Mouse (Mus musculus) cerebellum, adult (tissue): ENCODE results near the gene Golm1.

Experiments
- ATAC-seq: cut with Nextera tagmentation; 2 replicates; pipeline ENCODE4 v1.9.2; 2017; ENCODE audit warnings: mild to moderate bottlenecking, moderate library complexity, mixed read lengths; ENCODE audit not compliant: insufficient number of reproducible peaks, low FRiP score, low TSS enrichment

Gene Golm1

DNA sequence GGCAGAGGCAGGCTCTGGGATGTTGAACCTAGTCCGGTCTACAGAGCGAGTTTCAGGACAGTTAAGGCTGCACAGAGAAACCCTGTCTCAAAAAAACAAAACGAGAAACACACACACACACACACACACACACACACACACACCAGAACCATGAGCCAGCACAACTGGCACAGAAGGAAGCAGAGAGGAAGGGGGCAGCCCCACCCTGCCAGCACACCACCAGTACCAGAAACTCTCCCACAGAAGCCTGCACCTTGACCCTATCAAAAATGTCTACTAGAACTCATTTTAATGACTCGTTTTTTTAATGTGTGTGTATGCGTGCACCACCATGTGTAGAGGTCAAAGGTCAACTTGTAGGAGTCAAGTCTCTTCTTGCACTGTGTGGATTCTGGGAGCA, 25.8 kb downstream of the Golm1 start:
- no peak for ATAC-seq

DNA sequence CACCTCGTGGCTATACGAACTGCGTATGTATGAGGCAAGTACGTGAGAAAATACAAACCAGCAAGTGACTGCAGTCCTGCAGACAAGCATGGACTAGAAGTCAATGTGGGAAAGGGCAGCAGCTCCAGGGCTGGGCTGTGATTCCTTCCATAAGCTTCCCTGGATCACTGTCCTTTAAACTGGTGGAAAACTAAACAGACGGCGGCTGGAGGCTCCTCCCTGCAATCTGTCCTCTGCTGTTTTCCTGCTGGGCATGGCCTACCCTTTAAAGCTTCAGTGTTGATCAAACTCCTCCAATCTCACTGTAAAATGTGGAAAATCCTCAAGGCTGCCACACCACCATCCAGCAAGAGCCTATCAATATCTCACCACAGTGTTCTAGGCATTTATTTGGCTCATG, 27.0 kb downstream of the Golm1 start:
- peak; percentile 63 for ATAC-seq

DNA sequence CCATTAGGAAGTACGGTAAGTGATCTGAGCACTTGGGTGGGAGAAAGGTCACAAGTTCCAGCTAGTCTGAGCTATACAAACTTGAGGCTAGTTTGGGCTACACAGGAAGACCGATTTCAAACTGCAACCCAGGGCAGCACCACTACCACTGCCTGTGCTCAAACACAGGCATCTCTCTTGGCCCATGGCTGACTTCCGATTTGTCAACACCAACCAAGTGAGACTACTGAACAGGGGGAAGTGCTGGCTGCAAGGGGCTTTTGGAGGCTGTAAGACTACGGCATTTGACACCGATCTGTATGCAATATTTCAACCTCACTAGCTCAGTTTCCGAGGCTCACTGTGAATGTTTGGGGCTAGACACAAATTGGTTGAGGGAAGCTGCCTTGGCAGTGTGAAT, 28.1 kb downstream of the Golm1 start:
- no peak for ATAC-seq

DNA sequence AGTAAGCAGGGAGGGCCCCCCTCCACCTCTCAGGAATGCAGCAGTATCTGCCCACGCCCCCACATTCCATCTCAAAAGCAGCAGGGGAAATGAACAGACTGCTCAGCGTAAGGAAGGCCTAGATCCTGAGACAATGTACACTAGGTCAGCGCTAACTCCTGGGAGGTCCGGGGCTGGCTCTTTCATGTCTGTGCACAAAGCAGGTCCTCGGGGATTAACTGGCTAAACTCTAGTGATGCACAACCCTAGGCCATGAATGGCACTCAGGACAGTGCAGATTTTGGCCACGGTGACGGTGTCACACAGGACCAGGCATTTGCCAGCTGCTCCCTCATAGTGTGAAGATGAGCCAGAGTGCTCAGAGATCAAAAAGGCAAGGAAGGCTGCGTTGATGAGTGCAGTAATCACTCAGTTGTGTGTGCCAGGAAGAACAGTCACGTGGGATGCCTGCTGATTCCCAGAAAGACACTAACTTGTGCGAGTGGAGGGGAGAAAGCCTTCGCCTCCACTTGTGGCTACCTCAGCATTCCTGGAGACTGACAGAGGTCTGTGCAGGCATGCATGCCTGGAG, 28.9 kb downstream of the Golm1 start:
- ATAC-seq: 0 out of 2 replicates have a peak, but pooled peaks have one; percentile 10

DNA sequence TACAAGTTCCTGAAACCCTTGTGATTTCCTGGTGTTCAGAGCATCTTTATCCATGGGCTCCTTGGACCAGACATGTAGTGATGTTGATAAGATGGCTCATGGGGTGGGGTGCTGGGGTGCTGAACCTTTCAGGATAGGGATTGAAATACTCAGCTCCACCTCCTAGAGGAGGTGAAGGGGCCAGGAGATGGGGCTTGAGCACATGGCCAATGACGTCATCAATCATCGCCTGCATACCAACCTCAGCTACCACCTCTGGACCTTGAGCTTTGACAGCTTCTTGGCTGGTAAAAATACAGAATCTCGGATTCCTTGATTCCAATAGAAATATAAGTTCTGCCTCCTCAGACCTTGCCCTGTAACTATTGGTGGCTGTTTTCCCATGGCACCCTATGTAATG, 30.1 kb downstream of the Golm1 start:
- ATAC-seq: no peak

DNA sequence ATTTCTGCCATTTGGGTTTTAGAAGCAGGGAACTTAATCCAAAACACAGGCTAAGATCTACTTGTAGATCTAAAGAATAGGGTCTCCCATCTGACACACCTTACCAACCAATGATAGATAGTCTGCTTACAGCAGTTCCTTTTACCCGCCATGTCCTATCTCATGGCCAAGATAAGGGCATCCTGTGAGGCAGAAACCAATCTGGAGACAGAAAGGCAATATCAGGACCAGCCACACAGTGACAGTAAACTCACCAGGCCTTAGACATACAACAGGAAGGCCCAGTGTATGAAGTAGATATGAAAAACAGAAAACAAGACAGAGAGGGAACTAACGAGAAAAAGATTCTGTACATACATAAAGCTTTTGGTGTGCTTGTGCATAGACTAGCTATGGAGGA, 32.8 kb downstream of the Golm1 start:
- ATAC-seq: no peak

DNA sequence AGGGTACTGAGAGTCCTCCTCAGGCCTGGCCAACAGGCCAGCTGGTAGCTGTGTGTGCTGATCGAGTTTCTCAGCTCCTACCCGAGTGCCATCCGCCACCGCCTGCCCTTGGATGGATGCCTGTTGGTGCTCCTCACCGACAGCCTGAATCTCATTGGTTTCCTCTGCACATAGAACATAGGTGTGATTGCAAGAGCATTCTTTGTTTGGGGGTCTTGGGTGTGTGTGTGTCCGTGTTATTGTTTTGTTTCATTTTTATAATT, 35.5 kb downstream of the Golm1 start:
- ATAC-seq: peak; percentile 98

DNA sequence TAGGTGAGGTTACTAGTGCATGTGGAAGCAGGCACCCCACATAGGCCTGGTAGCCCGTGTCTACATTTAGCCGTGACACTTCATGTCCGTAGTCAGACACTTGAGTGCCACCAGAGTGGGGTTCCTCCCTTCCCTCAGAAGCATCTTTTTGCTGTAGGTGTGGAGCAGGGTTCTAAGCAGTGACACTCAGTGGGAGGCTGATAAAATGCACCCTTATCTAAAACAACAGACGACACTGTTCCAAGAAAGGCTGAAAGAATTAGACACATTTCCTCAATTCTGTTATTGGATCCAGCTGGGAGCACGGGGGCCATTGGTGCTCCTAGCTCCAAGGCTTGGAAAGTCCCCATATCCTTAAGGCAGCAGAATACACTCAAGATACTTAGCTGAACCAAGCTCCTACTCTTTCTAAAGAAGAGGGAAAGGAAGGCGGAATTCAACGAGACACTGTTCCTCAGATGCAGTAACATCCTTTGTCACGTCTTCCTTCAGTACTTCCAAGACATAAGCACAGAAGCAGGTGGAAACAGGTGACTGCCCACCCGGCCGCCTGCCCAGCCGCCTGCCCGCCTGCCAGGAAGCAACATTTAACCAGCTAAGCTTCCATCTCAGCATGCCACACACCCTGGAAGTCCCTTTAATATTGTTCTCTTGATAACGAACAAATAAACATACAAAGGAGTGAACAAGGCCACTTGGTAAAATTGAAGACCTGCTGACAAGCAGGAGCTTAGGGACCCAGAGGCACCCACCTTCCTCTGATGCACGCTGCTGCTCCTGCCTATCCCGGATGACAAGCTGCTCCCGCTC, 36.0 kb downstream of the Golm1 start:
- ATAC-seq: peak; percentile 65; the same call in 1 of the 2 replicates

DNA sequence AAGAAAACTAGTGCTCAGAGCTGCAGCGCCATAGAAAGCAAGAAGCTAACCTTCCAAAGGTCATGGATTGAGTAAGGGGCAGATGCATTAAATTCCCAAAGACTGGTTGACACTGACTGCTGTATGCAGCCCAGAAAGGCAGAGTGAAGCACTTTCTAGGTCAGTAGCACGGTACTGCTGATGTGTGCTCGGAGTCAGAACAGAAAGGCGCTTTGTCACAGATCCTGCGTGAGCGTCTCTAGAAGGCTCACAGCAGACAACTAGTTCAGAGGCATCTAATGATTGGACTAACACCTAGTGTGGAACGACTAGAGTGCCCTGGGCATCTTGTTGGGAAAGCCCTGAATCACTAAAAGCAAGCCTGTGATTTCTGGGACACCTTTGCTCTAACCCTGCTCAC, 37.8 kb downstream of the Golm1 start:
- ATAC-seq: no peak

DNA sequence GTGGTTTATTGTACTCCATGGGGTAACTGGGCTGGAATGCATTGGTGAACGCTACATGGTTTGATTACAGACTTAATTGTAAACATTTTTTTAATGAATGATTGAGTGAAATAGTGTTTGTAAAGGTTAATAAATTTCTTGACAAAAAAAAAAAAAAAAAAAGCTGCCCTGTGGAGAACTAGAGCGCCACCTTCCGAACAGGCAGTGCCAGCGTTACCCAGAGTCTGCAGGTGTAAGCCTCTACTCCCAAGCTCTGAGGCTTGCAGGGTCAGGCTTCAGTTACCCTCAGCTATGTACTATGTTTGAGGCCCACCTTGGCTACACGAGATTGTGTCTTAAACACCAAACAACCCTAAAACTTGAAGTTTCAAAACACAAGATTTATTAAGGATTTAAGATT, 41.0 kb downstream of the Golm1 start:
- ATAC-seq: no peak

DNA sequence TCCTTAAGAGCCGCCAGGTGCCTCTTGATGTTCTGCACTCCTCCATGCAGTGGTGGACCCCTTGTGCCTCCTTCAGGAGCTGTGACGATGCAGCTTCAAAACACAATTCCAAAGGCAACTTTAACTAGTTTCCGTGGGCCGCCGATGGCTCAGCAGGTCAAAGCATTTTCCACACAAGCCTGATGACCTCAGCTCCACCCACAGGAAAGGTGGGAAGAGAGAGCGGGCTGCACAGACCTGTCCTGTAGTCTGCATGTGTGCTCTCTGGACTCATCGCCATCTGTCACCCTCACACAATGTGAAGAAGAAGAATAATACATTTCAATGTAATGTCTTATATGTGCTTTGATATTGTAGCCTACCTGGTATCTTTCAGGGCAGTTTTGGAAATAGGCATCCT, 48.9 kb downstream of the Golm1 start:
- ATAC-seq: peak; percentile 87

DNA sequence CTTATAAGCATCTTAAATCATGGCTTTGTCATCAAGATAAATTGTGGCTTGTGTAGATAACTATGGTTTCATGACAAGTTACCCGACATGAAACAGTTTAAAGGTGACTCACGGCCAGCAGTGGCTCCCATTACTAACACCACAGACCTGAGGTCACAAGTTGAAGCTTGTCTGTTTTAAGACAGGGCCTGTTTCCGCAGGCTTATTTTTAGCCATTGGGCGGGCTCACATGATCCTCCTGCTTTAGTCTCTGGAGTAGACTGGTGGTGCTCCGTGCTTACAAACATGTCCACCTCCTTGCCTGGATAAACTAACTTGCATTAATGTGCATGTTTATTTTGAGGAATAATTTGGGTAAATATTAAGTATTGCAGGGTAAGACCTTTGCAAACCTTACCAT, 50.7 kb downstream of the Golm1 start:
- no peak for ATAC-seq

DNA sequence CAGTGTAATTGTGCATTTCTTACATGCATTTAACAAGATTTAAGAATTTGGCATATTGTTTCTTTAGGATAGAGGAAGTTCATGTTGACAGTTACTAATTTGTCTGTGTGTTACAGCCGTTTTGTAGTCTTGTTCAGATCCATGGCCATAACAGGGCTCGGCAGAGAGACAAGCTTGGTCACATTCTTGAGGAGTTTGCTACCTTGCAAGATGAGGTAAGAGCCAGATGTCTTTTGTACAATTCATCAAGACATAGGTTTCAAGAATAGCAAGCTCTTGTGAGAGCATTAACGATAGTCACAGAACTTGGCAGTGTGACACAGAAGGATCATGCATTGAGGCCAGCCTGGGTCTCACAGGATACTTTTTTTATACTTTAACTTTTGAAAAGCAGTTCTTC, 51.2 kb downstream of the Golm1 start:
- ATAC-seq: no peak

DNA sequence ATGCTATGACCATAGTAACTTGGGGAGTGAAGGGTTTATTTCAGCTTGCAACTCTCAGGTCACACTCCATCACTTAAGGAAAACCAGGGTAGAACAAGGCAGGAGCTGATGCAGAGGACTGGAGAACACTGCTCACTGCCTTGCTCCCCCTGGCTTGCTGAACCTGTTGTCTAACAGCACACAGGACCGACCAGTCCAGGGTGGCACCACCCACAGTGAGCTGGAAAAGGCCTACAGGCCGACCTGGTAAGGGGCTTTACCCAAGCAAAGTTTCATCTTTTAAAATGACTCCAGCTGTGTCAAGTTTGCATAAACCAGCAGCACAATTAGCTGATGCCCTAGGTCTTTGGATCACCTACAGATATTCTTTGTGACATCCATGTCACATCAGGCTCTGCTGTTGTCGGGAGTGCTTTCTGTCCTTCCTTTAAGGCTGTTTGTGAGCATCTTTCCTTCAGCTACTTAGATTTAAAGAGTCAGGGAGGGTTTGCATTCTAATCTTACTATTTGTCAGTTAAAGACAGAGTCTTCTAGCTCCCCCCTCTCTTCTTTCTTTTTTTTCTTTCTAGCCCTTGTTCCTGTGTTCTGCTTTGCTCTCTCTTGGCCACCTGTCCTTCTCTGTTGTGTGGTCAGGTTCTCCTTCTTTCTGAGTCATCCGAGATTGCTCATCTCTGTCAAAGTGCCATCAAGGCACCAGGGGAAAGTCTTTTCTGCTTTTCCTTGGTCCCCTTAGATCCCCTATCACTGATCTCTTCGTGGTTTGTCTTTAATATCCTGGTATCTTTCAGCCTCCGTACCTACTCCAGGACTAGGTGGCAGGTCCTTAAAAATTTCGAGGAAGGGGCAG, 53.7 kb downstream of the Golm1 start:
- ATAC-seq: no peak

DNA sequence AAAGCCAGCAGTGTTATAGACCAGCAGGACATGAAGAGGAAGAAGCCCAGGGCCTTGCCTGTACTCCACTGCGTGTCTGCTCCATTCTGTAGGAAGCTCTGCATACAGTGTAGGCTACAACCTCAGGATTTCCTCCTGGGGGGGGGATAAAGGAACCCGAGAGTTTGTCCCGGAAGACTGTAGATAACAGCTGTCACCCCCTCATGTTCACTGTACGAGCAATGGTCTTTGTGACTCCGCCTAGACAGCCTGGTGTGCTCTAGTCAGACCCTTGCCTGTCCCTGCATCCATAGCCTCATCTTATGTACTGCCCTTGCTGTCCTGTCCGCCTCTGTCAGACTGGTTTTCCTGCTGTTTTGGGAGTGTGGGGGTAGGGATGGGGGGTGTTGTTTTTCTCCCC, 57.1 kb downstream of the Golm1 start:
- ATAC-seq: no peak

DNA sequence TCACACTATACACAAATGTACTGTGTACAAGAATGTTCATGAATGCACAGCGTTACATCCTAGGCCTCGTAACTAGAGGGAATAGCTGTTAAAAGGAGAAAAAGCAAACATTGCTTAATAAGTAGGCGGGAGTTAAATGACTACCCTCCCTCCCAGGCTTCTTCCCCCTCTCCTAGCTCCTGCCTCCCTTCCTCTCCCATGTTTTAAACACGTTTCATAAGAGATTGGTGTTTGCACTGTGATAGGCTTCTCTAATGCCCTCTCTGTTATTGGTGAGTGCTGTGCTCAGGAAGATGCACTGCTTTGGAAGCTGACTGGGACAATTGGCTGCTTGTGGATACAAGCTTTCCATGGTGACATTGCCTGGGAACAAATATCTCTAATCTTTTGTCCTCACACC, 60.1 kb downstream of the Golm1 start:
- no peak for ATAC-seq

DNA sequence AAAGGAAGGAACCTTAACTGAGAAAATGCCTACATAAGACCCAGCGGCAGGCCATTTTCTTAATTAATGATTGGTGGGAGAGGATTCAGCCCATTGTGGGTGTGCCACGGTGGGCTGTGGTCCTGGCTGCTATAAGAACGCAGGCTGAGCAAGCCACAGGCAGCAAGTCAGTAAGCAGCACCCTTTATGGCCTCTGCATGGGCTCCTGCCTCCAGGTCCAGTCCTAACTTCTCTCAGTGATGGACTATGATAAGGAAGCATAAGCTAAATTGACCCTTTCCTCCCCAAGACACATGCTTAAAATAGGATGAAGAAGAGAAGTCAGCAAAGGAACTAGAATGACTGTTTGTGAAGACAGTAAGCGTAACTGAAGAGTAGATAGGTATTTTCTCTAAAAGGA, 60.5 kb downstream of the Golm1 start:
- ATAC-seq: no peak

DNA sequence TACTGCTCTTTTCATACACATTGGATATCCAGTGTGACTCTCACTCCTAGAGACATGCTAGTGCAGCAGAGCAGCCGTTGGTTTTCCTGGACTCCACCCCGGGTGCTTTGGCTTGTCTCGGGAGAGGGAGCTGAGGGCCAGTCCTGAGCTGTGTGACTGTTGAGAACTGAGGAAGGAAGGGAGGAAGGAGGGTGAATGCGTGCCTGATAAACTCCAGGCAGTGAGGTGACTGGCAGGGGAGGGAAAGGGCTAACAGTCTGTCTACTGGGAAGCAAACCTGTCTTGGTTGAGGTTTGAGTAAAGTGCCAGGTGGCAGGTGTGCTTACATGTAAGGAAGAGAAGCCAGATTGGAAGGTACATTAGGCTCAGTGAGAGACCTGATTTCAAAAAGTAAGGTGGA, 61.7 kb downstream of the Golm1 start:
- no peak for ATAC-seq

DNA sequence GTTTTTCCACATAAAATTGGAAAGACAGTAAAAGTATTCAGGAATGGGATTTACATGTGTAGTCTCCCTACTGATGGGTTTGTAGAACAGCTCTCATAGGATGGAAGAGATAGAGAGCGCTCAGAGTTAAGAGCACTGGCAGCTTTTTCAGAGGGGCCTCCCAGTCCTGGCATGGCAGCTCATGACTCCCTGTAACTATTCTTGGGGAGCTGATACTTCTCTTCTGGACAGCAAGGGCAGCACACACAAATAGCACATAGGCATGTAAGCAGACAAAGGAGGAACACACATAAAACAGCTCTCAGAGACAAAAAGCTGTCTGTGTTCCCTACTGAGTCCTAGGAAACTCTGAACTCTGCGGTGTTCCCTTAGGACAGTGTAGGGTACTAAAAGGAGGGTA, 65.2 kb downstream of the Golm1 start:
- no peak for ATAC-seq

DNA sequence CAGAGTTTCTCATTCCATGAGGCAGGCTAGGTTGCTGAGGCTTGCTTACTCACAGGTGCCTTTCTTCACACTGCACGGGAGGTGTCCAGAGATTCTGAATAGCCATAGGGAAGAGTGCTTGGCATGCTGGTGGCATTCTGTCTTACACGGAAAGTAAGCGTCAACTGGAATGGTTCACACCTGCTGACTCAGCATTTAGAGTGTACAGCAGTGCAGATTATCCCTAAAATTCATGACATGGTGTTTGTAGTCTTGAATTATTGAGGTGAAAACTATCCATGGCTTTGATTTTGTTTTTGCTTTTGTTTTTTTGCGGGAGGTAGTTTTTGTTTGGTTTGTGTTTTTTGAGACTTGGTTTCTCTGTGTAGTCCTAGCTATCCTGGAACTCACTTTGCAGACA, 65.7 kb downstream of the Golm1 start:
- ATAC-seq: no peak

DNA sequence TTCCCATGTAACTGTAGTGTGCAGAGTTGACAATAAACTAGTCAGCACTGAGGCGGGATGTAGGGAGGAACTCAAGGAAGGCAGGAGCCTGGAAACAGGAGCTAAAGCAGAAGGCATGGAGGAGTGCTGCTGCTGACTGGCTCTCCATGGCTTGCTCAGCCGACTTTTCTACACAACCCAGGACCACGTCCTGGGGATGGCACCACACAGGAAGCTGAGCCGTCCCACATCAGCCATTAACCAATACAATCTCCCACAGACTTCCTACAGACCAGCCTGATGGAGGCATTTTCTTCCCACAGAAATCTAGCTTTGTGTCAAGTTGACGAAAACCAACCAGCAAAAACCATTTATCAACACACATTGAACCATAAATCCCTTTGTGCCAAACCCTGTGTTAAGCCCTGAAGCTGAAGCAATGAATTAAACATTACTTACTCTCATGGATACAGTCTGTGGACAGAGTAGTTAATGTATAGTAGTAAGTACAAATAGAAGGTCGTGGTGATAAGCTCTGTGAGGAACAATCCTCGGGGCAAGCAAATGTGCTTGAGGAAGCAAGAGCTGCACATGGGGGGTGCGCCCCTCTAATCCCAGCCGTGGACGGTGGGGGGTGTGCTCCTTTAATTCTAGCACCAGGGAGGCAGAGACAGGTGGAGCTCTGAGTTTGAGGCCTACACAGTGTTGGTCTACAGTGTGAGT, 70.2 kb downstream of the Golm1 start:
- ATAC-seq: no peak
